Mouse (Mus musculus): ENCODE results near the gene Gm44511. TPM values are rescaled to one million over a fixed set of nuclear protein-coding genes. Genes with fewer than 3 reads are reported as not detected.
A peak's percentile ranks its signal among the peaks of the same experiment; 100 is the strongest.

Gm44511 gene
- polyA plus RNA-seq, 1 experiment from 2014 or later = not detected

GRCm38 (mm10) chr6:128839266-128839771 is 13.2 kb upstream of the Gm44511 start:
- ATAC-seq (ENCODE audit: low FRiP score) = peak; percentile 3; the same call in 1 of the 2 replicates
- peaks cover 18% of the 10 kb centered on the region for H3K4me1 ChIP-seq
- peak overlapping the region; percentile 63 for H3K4me2 ChIP-seq
- under 1% methylated on average over 17 of the region's 17 CpGs for WGBS
- no peaks in the 10 kb centered on the region for H3K9me3 ChIP-seq
- no peaks in the 10 kb centered on the region for H3K27me3 ChIP-seq
- peak overlapping the region; percentile 73 for H3K9ac ChIP-seq
- peak overlapping the region; percentile 74 for H3K4me3 ChIP-seq (replicated peaks)
- no peaks in the 10 kb centered on the region for H3K36me3 ChIP-seq (replicated peaks)
- H3K27ac ChIP-seq = peak overlapping the region; percentile 83

GRCm38 (mm10) chr6:128838342-128839265 is 12.5 kb upstream of the Gm44511 start:
- peak; percentile 52 for ATAC-seq (ENCODE audit: low FRiP score)
- H3K9ac ChIP-seq = peak overlapping the region; percentile 73
- H3K27ac ChIP-seq = peak overlapping the region; percentile 83
- peak overlapping the region; percentile 63 for H3K4me2 ChIP-seq
- H3K36me3 ChIP-seq (replicated peaks) = no peaks in the 10 kb centered on the region
- under 1% methylated on average over 49 of the region's 49 CpGs for WGBS
- H3K27me3 ChIP-seq = no peaks in the 10 kb centered on the region
- peaks cover 18% of the 10 kb centered on the region for H3K4me1 ChIP-seq
- peak overlapping the region; percentile 74 for H3K4me3 ChIP-seq (replicated peaks)
- no peaks in the 10 kb centered on the region for H3K9me3 ChIP-seq

GRCm38 (mm10) chr6:128837454-128838341 is 11.6 kb upstream of the Gm44511 start:
- Histone ChIP-seq H3K4me3 (replicated peaks) (peak overlapping the region; percentile 74), H3K4me2 (peak overlapping the region; percentile 63), H3K9ac (peak overlapping the region; percentile 48), H3K36me3 (replicated peaks) (no peaks in the 10 kb centered on the region), H3K9me3 (no peaks in the 10 kb centered on the region), H3K4me1 (peaks cover 18% of the 10 kb centered on the region), H3K27ac (peak overlapping the region; percentile 83), H3K27me3 (no peaks in the 10 kb centered on the region)
- WGBS = 2% methylated on average over 14 of the region's 14 CpGs
- ATAC-seq (ENCODE audit: low FRiP score) = peak; percentile 37

- ATAC-seq (ENCODE audit: low FRiP score) = no peak
- H3K9me3 ChIP-seq = no peaks in the 10 kb centered on the region
- H3K4me2 ChIP-seq = peak overlapping the region; percentile 63
- peaks cover 15% of the 10 kb centered on the region for H3K4me1 ChIP-seq
- H3K27me3 ChIP-seq = no peaks in the 10 kb centered on the region
- H3K4me3 ChIP-seq (replicated peaks) = peak overlapping the region; percentile 74
- H3K36me3 ChIP-seq (replicated peaks) = no peaks in the 10 kb centered on the region
- WGBS = 81% methylated on average over 6 of the region's 6 CpGs
- H3K9ac ChIP-seq = no peak overlapping the region
- peak overlapping the region; percentile 83; the same call in 1 of the 2 replicates for H3K27ac ChIP-seq
These were observed 10.8 kb upstream of the Gm44511 start for GRCm38 (mm10) chr6:128836955-128837334.

- WGBS = 77% methylated on average over 8 of the region's 8 CpGs
- H3K9me3 ChIP-seq = no peaks in the 10 kb centered on the region
- H3K4me3 ChIP-seq (replicated peaks) = no peak overlapping the region
- H3K9ac ChIP-seq = no peak overlapping the region
- H3K27me3 ChIP-seq = no peaks in the 10 kb centered on the region
- H3K4me1 ChIP-seq = peaks cover 11% of the 10 kb centered on the region; the same call in 1 of the 2 replicates
- ATAC-seq (ENCODE audit: low FRiP score) = no peak
- no peak overlapping the region for H3K27ac ChIP-seq
- H3K36me3 ChIP-seq (replicated peaks) = no peaks in the 10 kb centered on the region
- no peak overlapping the region for H3K4me2 ChIP-seq
These were observed 10.3 kb upstream of the Gm44511 start for GRCm38 (mm10) chr6:128836191-128836954.

- Histone ChIP-seq H3K4me1 (peaks cover 11% of the 10 kb centered on the region; the same call in 1 of the 2 replicates), H3K36me3 (replicated peaks) (no peaks in the 10 kb centered on the region), H3K27ac (no peak overlapping the region), H3K4me2 (no peak overlapping the region), H3K4me3 (replicated peaks) (no peak overlapping the region), H3K9ac (no peak overlapping the region), H3K9me3 (no peaks in the 10 kb centered on the region), H3K27me3 (no peaks in the 10 kb centered on the region)
- no peak for ATAC-seq (ENCODE audit: low FRiP score)
- WGBS = 87% methylated on average over 4 of the region's 4 CpGs
These were observed 9.5 kb upstream of the Gm44511 start for GRCm38 (mm10) chr6:128835571-128835970.

GRCm38 (mm10) chr6:128833046-128833445 is 6.9 kb upstream of the Gm44511 start:
- no peak overlapping the region for H3K27ac ChIP-seq
- H3K9me3 ChIP-seq = no peaks in the 10 kb centered on the region
- no peaks in the 10 kb centered on the region for H3K27me3 ChIP-seq
- no peak overlapping the region for H3K4me3 ChIP-seq (replicated peaks)
- H3K4me1 ChIP-seq = 0 out of 2 replicates have a peak, but pooled peaks cover 6% of the 10 kb centered on the region
- no peak overlapping the region for H3K9ac ChIP-seq
- WGBS = 91% methylated on average over 10 of the region's 10 CpGs
- no peak overlapping the region for H3K4me2 ChIP-seq
- no peak for ATAC-seq (ENCODE audit: low FRiP score)
- no peaks in the 10 kb centered on the region for H3K36me3 ChIP-seq (replicated peaks)

- ATAC-seq (ENCODE audit: low FRiP score) = no peak
- Histone ChIP-seq H3K4me3 (replicated peaks) (no peak overlapping the region), H3K4me2 (no peak overlapping the region), H3K36me3 (replicated peaks) (no peaks in the 10 kb centered on the region), H3K9me3 (no peaks in the 10 kb centered on the region), H3K27me3 (no peaks in the 10 kb centered on the region), H3K4me1 (no peaks in the 10 kb centered on the region), H3K9ac (no peak overlapping the region), H3K27ac (no peak overlapping the region)
- 65% methylated on average over 4 of the region's 4 CpGs for WGBS
These were observed 3.7 kb upstream of the Gm44511 start for GRCm38 (mm10) chr6:128829837-128830236.

GRCm38 (mm10) chr6:128826781-128827180 is 666 bp upstream of the Gm44511 start:
- no peaks in the 10 kb centered on the region for H3K4me1 ChIP-seq
- H3K27ac ChIP-seq = no peak overlapping the region
- no peak for ATAC-seq (ENCODE audit: low FRiP score)
- H3K36me3 ChIP-seq (replicated peaks) = no peaks in the 10 kb centered on the region
- H3K27me3 ChIP-seq = no peaks in the 10 kb centered on the region
- no peak overlapping the region for H3K9ac ChIP-seq
- H3K4me2 ChIP-seq = no peak overlapping the region
- 88% methylated on average over 3 of the region's 3 CpGs for whole genome bisulfite sequencing
- H3K9me3 ChIP-seq = no peaks in the 10 kb centered on the region
- no peak overlapping the region for H3K4me3 ChIP-seq (replicated peaks)

- WGBS = 82% methylated on average over 4 of the region's 4 CpGs
- Histone ChIP-seq H3K27ac (no peak overlapping the region), H3K9ac (no peak overlapping the region), H3K27me3 (no peaks in the 10 kb centered on the region), H3K4me2 (no peak overlapping the region), H3K9me3 (no peaks in the 10 kb centered on the region), H3K4me3 (replicated peaks) (no peak overlapping the region), H3K36me3 (replicated peaks) (no peaks in the 10 kb centered on the region), H3K4me1 (no peaks in the 10 kb centered on the region)
- ATAC-seq (ENCODE audit: low FRiP score) = no peak
These were observed 7.9 kb downstream of the Gm44511 start for GRCm38 (mm10) chr6:128818083-128818802.

GRCm38 (mm10) chr6:128808532-128808931 is 17.6 kb downstream of the Gm44511 start:
- no peaks in the 10 kb centered on the region for H3K27me3 ChIP-seq
- no peaks in the 10 kb centered on the region for H3K9me3 ChIP-seq
- 89% methylated on average over 5 of the region's 5 CpGs for WGBS
- no peak overlapping the region for H3K4me2 ChIP-seq
- H3K27ac ChIP-seq = no peak overlapping the region
- no peaks in the 10 kb centered on the region for H3K36me3 ChIP-seq (replicated peaks)
- no peaks in the 10 kb centered on the region for H3K4me1 ChIP-seq
- no peak overlapping the region for H3K4me3 ChIP-seq (replicated peaks)
- ATAC-seq (ENCODE audit: low FRiP score) = no peak
- no peak overlapping the region for H3K9ac ChIP-seq
